Mouse (Mus musculus) left cerebral cortex, adult 9 months (tissue): Measurements from ENCODE around the gene Itga7.
"Not testable (repeated sequence)": the region's sequence is repeated elsewhere in the genome, so short reads cannot be mapped to it uniquely, and the experiment has no call there.

Experiments used
- DNase-seq, 2 experiments: peaks; one replicate each; pipeline ENCODE4 v3.0.0; 2022; ENCODE audit warnings: low spot score in 2 of 2

Gene Itga7

GRCm38 (mm10) chr10:128980644-128981365 lies 47.2 kb downstream of the Itga7 start:
- DNase-seq = no peak

DNA sequence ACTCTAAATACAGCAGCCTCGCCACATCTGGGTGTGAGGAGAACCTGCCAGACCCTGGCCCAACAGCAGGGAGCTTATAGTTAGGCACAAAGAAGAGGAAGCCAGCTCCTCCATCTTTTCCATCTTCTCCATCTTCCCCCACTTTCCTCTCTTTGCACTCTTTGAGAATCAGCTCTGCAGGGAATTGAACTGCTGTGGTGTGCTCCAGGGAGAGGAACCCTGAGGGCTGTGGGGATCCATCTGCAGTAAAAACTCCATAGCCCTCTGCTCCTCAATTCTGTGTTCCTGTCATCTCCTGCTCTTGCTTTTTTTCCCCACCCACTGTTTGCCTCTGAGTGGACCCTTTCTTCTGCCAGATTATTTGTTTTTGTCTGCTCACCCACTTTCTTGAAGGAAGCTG lies 55.5 kb downstream of the Itga7 start, which contains the start of gene Olfr9:
Olfr9 (plus strand) TSS at position 301 of the 400 bp plus-strand sequence.
- not testable (repeated sequence) for DNase-seq

DNA sequence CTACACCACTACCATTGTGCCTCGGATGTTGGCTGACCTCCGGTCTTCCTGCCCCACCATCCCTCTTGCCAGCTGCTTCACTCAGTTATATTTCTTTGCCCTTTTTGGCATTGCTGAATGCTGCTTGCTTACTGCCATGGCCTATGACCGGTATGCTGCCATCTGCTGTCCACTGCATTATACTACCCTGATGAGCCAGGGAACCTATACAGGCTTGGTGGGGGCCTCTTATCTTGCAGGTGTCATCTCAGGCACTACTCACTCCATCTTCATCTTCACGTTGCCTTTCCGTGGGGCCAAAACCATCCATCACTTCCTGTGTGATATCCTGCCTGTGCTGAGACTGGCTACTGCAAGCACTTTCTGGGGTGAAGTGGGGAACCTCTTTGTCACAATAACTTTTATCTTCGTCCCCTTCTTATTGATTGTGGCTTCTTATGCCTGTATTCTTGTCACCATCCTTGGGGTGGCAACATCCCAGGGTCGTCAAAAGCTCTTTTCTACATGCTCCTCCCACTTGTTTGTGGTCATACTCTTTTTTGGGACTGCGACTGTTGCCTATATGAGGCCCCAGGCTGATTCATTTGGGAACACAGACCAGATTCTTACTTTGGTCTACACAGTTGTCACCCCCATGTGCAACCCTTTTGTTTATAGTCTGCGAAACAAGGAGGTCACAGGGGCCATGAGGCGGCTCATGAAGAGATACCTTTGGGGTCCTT lies 56.7 kb downstream of the Itga7 start:
- DNase-seq = not testable (repeated sequence)

DNA sequence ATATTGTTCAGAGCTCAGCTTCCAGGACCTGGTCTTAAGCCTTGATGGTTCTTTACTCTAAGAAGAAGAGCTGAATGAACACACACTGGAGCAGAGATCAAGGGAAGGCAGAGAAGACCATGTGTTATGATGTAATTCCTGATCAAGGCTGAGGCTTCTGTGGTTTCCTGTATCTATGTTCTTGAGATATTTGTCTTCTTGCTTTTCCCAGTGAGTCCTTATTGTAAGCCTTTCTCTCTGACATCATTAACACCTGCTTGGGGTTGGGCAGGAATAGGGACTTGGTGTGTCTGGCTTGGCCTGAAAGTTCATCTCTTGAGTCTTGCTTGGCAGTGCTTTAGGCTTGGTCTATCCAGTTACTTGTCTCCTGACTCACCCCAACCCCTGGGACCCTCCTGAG lies 57.4 kb downstream of the Itga7 start:
- no peak for DNase-seq

- no peak for DNase-seq
Observed at GRCm38 (mm10) chr10:128995796-128996195, 62.2 kb downstream of the Itga7 start.

DNA sequence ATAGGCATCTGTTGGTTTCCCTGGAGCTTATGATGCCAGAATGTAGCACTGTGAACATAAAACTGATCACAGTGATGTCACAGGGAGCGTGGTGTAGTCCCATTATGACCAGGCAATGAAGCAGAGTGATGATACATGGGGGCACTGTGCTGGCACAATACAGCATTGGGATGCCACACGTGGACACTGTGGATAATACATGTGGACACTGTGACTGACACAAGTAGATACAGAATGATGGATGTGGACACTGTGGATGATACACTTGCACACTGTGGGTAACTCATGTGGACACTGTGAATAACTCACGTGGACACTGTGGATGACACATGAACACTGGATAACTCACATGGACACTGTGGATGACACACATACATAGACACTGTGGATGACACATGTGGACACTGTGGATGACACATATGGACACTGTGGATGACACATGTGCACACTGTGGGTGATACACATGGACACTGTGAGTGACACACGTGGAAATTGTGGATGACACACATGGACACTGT lies 63.0 kb downstream of the Itga7 start:
- no peak for DNase-seq

DNA sequence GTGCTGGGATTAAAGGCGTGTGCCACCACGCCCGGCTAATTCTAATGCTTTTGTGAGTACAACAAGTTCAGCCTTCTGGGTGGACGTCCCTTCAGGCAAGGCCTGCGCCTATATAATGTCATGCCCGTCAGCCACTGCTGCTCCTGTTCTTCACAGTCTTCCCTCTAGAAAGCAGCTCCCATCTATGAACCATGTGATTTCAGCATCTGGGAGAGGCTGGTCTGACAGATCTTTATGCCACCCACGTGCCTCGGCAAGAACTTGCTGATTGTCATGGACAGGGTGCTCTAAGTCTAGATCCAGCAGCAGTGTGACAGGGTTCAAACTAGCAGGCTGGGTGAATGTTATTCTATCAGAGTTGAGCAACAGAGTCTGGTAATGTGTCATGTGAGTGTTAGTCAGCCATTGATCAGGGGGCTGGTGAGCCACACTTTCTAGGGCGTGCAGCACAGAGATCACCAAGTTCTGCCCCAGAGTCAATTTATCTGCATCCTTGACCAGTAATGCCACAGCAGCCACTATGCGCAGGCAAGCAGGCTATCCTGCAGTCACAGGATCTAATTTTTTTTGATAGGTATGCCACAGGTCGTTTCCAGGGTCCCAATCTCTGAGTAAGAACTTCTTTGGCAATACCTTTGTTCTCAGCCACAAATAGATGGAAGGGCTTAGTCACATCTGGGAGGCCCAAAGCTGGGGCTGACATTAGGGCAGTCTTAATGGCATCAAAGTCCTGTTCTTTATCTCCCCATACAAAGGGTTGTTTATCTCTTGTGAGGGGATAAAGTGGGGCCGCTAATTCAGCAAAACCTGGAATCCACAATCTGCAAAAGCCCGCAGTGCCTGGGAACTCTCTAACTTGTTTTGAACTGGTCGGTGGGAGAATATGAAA lies 70.7 kb downstream of the Itga7 start:
- no peak for DNase-seq
